Mouse (Mus musculus): ENCODE data around the gene Lcn12. TPM values are rescaled to one million over a fixed set of nuclear protein-coding genes. Genes with fewer than 3 reads are reported as not detected.
A peak's percentile ranks its signal among the peaks of the same experiment; 100 is the strongest.

The Lcn12 gene
- polyA plus RNA-seq, 1 experiment from 2014 or later, result not detected

DNA sequence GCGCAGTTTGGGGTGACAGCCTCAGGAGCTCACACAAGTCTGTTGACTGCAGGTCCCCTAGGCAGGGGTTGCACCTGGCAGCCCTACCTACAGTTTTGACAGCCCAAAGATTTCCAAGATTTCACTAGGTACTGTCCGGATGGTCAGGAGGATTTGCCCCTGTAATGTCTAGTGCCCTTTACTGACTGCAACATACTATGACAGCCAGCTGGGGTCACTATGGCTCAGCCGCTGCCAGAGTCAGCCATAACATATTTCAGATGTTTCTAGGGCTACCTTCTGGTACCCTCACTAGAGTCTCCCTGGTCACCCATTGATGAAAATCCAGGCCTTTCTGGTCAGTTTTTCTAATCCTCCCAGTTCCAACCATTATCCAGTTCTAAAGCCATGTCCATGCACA, 16.2 kb upstream of the Lcn12 start:
- no peak overlapping the region for H3K4me2 ChIP-seq (replicated peaks; ENCODE audit: low read depth, low read length)
- no peaks in the 10 kb centered on the region for H3K4me1 ChIP-seq (ENCODE audit: control insufficient read depth, insufficient read depth, low read length)
- no peak for ATAC-seq (ENCODE audit: low FRiP score, low TSS enrichment)
- H3K4me3 ChIP-seq (ENCODE audit: low read length), result no peak overlapping the region
- H3K27ac ChIP-seq (ENCODE audit: low read depth, low read length), result no peak overlapping the region
- H3K9ac ChIP-seq (ENCODE audit: low read depth, low read length), result no peak overlapping the region
- H3K36me3 ChIP-seq (ENCODE audit: control insufficient read depth, insufficient read depth, low read length), result peaks cover 5% of the 10 kb centered on the region; the same call in 1 of the 2 replicates
- WGBS, result 59% methylated on average over 3 of the region's 3 CpGs
- no peaks in the 10 kb centered on the region for H3K27me3 ChIP-seq (ENCODE audit: control insufficient read depth, insufficient read depth, low read length)
- no peaks in the 10 kb centered on the region for H3K9me3 ChIP-seq (ENCODE audit: control insufficient read depth, low read length)

DNA sequence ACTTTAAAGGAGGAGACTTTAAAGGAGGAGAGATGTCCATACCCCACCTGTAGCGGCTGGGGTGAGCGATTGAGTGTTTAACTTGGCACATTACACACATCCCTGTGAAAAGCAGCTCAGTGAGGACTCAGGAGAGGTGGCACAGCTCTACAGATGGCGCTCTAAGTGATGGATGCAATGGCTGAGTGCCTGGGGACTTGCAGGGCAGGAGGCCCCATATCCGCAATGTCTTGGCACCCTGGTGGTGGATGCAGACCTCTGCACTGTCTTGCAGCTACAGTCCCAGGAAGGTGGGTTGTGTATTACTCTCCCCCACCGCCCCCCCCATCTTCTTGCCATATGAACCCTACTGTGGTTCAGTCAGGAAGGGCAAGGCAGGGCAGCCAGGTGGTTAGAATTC, 13.3 kb upstream of the Lcn12 start:
- Histone ChIP-seq H3K4me2 (replicated peaks; ENCODE audit: low read depth, low read length) (no peak overlapping the region), H3K27me3 (ENCODE audit: control insufficient read depth, insufficient read depth, low read length) (no peaks in the 10 kb centered on the region), H3K4me1 (ENCODE audit: control insufficient read depth, insufficient read depth, low read length) (no peaks in the 10 kb centered on the region), H3K27ac (ENCODE audit: low read depth, low read length) (no peak overlapping the region), H3K4me3 (ENCODE audit: low read length) (no peak overlapping the region), H3K9me3 (ENCODE audit: control insufficient read depth, low read length) (no peaks in the 10 kb centered on the region), H3K9ac (ENCODE audit: low read depth, low read length) (no peak overlapping the region), H3K36me3 (ENCODE audit: control insufficient read depth, insufficient read depth, low read length) (peaks cover 22% of the 10 kb centered on the region; the same call in 1 of the 2 replicates)
- ATAC-seq (ENCODE audit: low FRiP score, low TSS enrichment), result peak; percentile 59; the same call in 1 of the 2 replicates
- 34% methylated on average over 5 of the region's 5 CpGs for WGBS

DNA sequence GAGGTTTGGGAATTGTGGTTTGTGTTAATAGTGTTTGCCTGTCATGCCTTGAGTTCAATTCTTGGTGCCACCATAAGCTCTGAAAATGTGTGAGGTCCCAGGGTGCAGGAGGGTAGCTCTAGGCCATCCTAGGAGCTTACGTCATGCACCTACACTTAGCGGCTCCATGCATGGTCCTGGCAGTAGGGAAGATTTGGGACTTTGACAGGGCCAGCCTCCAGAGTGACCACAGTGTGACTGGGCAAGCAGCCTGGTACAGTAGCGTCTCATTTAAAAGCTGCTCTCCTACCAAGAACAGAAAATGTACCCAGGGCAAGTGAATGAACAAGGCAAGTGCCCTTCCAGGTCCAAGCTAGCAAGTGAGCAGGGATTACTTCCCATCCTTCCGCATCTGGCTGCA, 12.1 kb upstream of the Lcn12 start:
- no peak for ATAC-seq (ENCODE audit: low FRiP score, low TSS enrichment)
- no peak overlapping the region for H3K4me3 ChIP-seq (ENCODE audit: low read length)
- no peak overlapping the region for H3K4me2 ChIP-seq (replicated peaks; ENCODE audit: low read depth, low read length)
- H3K9ac ChIP-seq (ENCODE audit: low read depth, low read length), result no peak overlapping the region
- no peak overlapping the region for H3K27ac ChIP-seq (ENCODE audit: low read depth, low read length)
- WGBS, result 97% methylated on average over 4 of the region's 4 CpGs
- H3K4me1 ChIP-seq (ENCODE audit: control insufficient read depth, insufficient read depth, low read length), result peaks cover 7% of the 10 kb centered on the region
- H3K27me3 ChIP-seq (ENCODE audit: control insufficient read depth, insufficient read depth, low read length), result no peaks in the 10 kb centered on the region
- H3K36me3 ChIP-seq (ENCODE audit: control insufficient read depth, insufficient read depth, low read length), result peaks cover 22% of the 10 kb centered on the region; the same call in 1 of the 2 replicates
- no peaks in the 10 kb centered on the region for H3K9me3 ChIP-seq (ENCODE audit: control insufficient read depth, low read length)

DNA sequence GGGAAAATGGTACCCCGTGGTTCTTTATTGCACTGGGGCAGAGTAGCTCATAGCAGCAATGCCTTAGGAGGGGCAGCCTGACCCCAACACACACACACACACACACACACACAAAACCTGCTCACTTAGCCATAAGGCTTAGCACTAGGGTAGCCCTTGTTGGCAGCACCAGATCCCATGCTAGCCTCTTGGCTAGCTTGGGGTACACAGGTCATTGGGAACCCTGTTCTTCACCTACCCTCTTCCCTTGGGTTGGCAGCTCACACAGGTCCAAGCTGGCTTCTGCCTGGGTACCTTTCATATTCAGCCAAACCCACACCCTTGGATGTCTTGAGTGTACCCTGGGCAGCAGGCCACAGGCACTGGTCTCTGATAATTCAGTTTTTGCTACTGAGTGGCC, 11.3 kb upstream of the Lcn12 start:
- no peak overlapping the region for H3K27ac ChIP-seq (ENCODE audit: low read depth, low read length)
- no peaks in the 10 kb centered on the region for H3K27me3 ChIP-seq (ENCODE audit: control insufficient read depth, insufficient read depth, low read length)
- no peak overlapping the region for H3K4me3 ChIP-seq (ENCODE audit: low read length)
- no peak overlapping the region for H3K9ac ChIP-seq (ENCODE audit: low read depth, low read length)
- WGBS, result 88% methylated on average over 1 of the region's 1 CpGs
- H3K4me1 ChIP-seq (ENCODE audit: control insufficient read depth, insufficient read depth, low read length), result peaks cover 11% of the 10 kb centered on the region
- H3K36me3 ChIP-seq (ENCODE audit: control insufficient read depth, insufficient read depth, low read length), result peaks cover 22% of the 10 kb centered on the region; the same call in 1 of the 2 replicates
- ATAC-seq (ENCODE audit: low FRiP score, low TSS enrichment), result no peak
- H3K4me2 ChIP-seq (replicated peaks; ENCODE audit: low read depth, low read length), result no peak overlapping the region
- H3K9me3 ChIP-seq (ENCODE audit: control insufficient read depth, low read length), result no peaks in the 10 kb centered on the region

DNA sequence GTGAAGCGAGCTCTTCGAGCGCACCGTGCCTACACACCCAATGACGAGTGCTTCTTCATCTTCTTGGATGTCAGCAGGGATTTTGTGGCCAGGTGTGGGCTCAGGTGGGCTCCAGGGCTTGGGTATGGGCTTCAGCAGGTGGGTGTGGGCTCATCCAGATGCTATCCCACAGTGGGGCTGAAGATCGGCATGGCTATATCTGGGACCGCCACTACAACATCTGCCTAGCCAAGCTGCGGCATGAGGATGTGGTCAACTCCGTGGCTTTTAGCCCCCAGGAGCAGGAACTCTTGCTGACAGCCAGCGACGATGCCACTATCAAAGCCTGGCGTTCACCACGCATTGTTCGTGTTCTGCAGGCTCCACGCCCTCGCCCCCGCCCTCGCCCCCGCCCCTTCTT, 10.8 kb upstream of the Lcn12 start:
- Histone ChIP-seq H3K27ac (ENCODE audit: low read depth, low read length) (no peak overlapping the region), H3K4me3 (ENCODE audit: low read length) (no peak overlapping the region), H3K4me1 (ENCODE audit: control insufficient read depth, insufficient read depth, low read length) (peaks cover 12% of the 10 kb centered on the region), H3K27me3 (ENCODE audit: control insufficient read depth, insufficient read depth, low read length) (no peaks in the 10 kb centered on the region), H3K4me2 (replicated peaks; ENCODE audit: low read depth, low read length) (no peak overlapping the region), H3K9me3 (ENCODE audit: control insufficient read depth, low read length) (no peaks in the 10 kb centered on the region), H3K36me3 (ENCODE audit: control insufficient read depth, insufficient read depth, low read length) (peaks cover 22% of the 10 kb centered on the region; the same call in 1 of the 2 replicates), H3K9ac (ENCODE audit: low read depth, low read length) (no peak overlapping the region)
- 96% methylated on average over 17 of the region's 19 CpGs for WGBS
- no peak for ATAC-seq (ENCODE audit: low FRiP score, low TSS enrichment)

DNA sequence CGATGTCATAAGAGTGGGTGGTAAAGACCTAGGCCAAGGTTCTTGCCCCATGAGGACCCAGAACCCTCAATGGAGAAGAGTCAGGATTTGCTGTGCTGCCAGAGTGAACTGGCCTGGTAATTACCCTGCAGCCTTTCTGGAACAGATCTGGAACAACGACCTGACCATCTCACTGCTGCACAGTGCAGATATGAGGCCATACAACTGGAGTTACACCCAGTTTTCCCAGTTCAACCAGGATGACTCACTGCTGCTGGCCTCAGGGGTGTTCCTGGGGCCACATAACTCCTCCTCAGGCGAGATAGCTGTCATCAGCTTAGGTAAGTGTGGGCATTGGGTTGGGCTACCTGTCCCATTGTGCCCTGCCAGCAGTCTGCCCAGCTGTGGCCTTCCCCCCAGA, 9.0 kb upstream of the Lcn12 start:
- H3K36me3 ChIP-seq (ENCODE audit: control insufficient read depth, insufficient read depth, low read length), result peaks cover 22% of the 10 kb centered on the region; the same call in 1 of the 2 replicates
- H3K9me3 ChIP-seq (ENCODE audit: control insufficient read depth, low read length), result no peaks in the 10 kb centered on the region
- H3K4me3 ChIP-seq (ENCODE audit: low read length), result no peak overlapping the region
- H3K4me1 ChIP-seq (ENCODE audit: control insufficient read depth, insufficient read depth, low read length), result peaks cover 17% of the 10 kb centered on the region
- no peaks in the 10 kb centered on the region for H3K27me3 ChIP-seq (ENCODE audit: control insufficient read depth, insufficient read depth, low read length)
- WGBS, result 86% methylated on average over 3 of the region's 3 CpGs
- no peak overlapping the region for H3K27ac ChIP-seq (ENCODE audit: low read depth, low read length)
- ATAC-seq (ENCODE audit: low FRiP score, low TSS enrichment), result no peak
- H3K9ac ChIP-seq (ENCODE audit: low read depth, low read length), result no peak overlapping the region
- H3K4me2 ChIP-seq (replicated peaks; ENCODE audit: low read depth, low read length), result no peak overlapping the region

DNA sequence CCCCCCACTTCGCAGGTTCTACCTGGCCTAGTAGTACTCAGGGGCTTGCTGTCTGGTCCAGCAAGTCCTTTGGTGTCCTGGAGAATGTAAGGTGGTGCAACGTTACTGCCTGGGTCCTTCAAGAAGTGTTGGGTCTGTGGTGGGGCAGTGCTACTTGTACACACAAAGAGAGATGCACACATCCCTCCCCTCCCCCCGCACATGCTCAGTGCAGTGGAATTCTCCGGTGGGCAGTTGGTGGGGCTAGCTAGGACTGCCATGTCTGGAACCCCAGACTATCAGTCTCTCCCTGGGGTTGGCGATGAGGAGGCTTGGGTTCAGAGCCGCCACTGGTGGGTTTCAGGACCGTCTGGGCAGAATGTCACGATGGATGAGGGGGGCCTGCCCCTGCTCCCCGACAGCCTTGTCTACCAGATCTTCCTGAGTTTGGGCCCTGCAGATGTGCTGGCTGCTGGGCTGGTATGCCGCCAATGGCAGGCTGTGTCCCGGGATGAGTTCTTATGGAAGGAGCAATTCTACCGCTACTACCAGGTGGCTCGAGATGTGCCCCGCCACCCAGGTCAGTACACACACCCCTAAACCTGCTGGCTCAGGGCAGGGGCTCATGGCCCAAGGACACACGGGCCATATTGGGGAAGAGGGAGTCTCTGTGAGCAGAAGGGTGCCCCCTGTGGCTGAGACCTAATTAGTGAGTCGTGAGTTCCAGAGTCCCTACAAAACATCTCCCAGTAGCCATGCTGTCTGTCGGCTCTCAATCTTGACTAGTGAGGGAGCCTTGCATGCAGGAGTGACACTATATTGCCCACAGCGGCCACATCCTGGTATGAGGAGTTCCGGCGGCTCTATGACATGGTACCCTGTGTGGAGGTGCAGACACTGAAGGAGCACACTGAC, 8.1 kb upstream of the Lcn12 start, which contains the start of gene C8g:
TSS of gene C8g (minus strand) at position 127 of the 894 bp plus-strand sequence.
- 75% methylated on average over 20 of the region's 20 CpGs for WGBS
- Histone ChIP-seq H3K27me3 (ENCODE audit: control insufficient read depth, insufficient read depth, low read length) (no peaks in the 10 kb centered on the region), H3K9ac (ENCODE audit: low read depth, low read length) (peak within 1 kb of the TSS; percentile 94), H3K9me3 (ENCODE audit: control insufficient read depth, low read length) (no peaks in the 10 kb centered on the region), H3K4me2 (replicated peaks; ENCODE audit: low read depth, low read length) (peak within 1 kb of the TSS; percentile 82), H3K4me1 (ENCODE audit: control insufficient read depth, insufficient read depth, low read length) (peaks cover 23% of the 10 kb centered on the region), H3K36me3 (ENCODE audit: control insufficient read depth, insufficient read depth, low read length) (peaks cover 22% of the 10 kb centered on the region; the same call in 1 of the 2 replicates), H3K4me3 (ENCODE audit: low read length) (peak within 1 kb of the TSS; percentile 66), H3K27ac (ENCODE audit: low read depth, low read length) (peak within 1 kb of the TSS; percentile 71; the same call in 1 of the 2 replicates)
- ATAC-seq (ENCODE audit: low FRiP score, low TSS enrichment), result no peak

DNA sequence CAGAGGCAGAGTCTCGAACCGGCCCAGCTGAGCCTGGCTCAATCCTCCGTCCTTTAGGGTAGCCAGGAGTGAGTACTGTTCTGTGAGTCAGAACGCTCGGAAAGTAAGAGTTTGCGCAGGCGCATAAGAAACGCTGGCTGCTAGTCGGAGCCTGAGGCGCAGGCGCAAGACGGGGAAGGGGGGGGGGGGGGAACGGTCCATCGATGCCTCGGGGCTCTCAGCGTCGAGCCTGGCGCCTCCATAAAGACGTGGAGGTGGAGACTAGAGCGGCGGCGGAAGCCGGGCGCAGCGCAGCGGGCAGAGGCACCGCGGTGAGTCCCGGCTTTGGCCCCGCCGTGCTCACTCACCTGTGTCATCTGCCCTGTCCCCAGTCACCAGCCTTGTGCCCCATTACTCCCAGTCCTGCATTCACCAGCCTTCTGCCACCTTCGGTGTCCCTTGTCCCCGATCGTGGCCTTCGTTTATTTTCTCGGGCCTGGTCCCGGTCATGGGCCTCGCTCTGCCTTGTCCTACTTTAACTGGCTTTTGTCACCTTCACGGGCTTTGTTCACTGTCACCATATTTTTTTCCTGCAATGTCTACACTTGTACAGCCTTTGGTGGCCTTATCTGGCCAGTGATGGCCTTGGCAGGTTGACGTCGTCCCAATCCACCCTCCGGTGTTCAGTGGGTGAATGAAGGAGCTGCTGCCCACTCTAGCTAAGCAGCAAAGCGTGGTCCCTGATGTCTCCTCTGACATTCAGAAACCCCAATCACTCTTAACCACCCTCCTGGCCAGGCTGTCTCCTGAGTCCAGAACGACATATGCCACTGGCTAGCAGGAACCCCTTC, 7.1 kb upstream of the Lcn12 start, which contains the start of gene Fbxw5:
TSS of gene Fbxw5 (plus strand) at position 175 of the 830 bp plus-strand sequence.
- peaks cover 23% of the 10 kb centered on the region for H3K4me1 ChIP-seq (ENCODE audit: control insufficient read depth, insufficient read depth, low read length)
- no peaks in the 10 kb centered on the region for H3K27me3 ChIP-seq (ENCODE audit: control insufficient read depth, insufficient read depth, low read length)
- peak within 1 kb of the TSS; percentile 66 for H3K4me3 ChIP-seq (ENCODE audit: low read length)
- H3K27ac ChIP-seq (ENCODE audit: low read depth, low read length), result peak within 1 kb of the TSS; percentile 71; the same call in 1 of the 2 replicates
- H3K4me2 ChIP-seq (replicated peaks; ENCODE audit: low read depth, low read length), result peak within 1 kb of the TSS; percentile 82
- under 1% methylated on average over 42 of the region's 44 CpGs for WGBS
- H3K9ac ChIP-seq (ENCODE audit: low read depth, low read length), result peak within 1 kb of the TSS; percentile 94
- peaks cover 19% of the 10 kb centered on the region; the same call in 1 of the 2 replicates for H3K36me3 ChIP-seq (ENCODE audit: control insufficient read depth, insufficient read depth, low read length)
- peak; percentile 91 for ATAC-seq (ENCODE audit: low FRiP score, low TSS enrichment)
- no peaks in the 10 kb centered on the region for H3K9me3 ChIP-seq (ENCODE audit: control insufficient read depth, low read length)

Measured in kidney, embryonic 14.5 days (tissue).